Mouse (Mus musculus) cerebellum, adult 2 months (tissue): ENCODE data around the gene Terb2. TPM values are rescaled to one million over a fixed set of nuclear protein-coding genes. Genes with fewer than 3 reads are reported as not detected.
A peak's percentile ranks its signal among the peaks of the same experiment; 100 is the strongest.
"Not testable (repeated sequence)": the region's sequence is repeated elsewhere in the genome, so short reads cannot be mapped to it uniquely, and the experiment has no call there.

Experiments
- DNase-seq, 2 experiments: peaks; one replicate each; pipeline ENCODE4 v3.0.0; 2021
- H3K27ac ChIP-seq: fragments of 200-500 bp; 2 replicates; pipeline ENCODE4 v1.5.1; 2012; ENCODE audit warnings: low read length, control low read depth, inconsistent platforms; ENCODE audit not compliant: insufficient read depth
- H3K27me3 ChIP-seq: fragments of 200-500 bp; 2 replicates; pipeline ENCODE4 v1.6.1; 2012; ENCODE audit warnings: inconsistent platforms, mild to moderate bottlenecking, low read length, moderate library complexity; ENCODE audit not compliant: control insufficient read depth, insufficient read depth
- H3K4me1 ChIP-seq: fragments of 200-500 bp; 2 replicates; pipeline ENCODE4 v1.6.1; 2011; ENCODE audit warnings: low read length; ENCODE audit not compliant: control insufficient read depth, insufficient read depth
- H3K4me3 ChIP-seq: fragments of 200-500 bp; replicated peaks from 2 replicates; pipeline ENCODE3; 2011; ENCODE audit warnings: mild to moderate bottlenecking, low read depth, low read length, control low read depth; ENCODE audit not compliant: insufficient read depth
- CTCF ChIP-seq: fragments of 200-500 bp; IDR thresholded peaks from 2 replicates; pipeline ENCODE4 v1.5.1; 2011; ENCODE audit warnings: low read depth, mild to moderate bottlenecking, control low read depth, low read length, moderate library complexity, borderline replicate concordance; ENCODE audit not compliant: insufficient read depth
- POLR2A ChIP-seq: fragments of 200-500 bp; IDR thresholded peaks from 2 replicates; pipeline ENCODE4 v1.6.1; 2011; ENCODE audit warnings: low read length, control low read depth, borderline replicate concordance; ENCODE audit not compliant: insufficient read depth
- WGBS: fragments of 180-500 bp; shearing (Covaris S2); methylation state at CpG from one replicate; pipeline ENCODE4 v1.1.7; 2018; 5-methylcytosine and 5-hydroxymethylcytosine counted together
- polyA plus RNA-seq: library from polyadenylated mRNA; depleted of rRNA; stranded (reverse); fragments of >200 nt; gene quantifications from 2 replicates; pipeline ENCODE4 v1.2.3, GENCODE M21; 2012

Gene Terb2
- polyA plus RNA-seq, 1 experiment: not detected

DNA sequence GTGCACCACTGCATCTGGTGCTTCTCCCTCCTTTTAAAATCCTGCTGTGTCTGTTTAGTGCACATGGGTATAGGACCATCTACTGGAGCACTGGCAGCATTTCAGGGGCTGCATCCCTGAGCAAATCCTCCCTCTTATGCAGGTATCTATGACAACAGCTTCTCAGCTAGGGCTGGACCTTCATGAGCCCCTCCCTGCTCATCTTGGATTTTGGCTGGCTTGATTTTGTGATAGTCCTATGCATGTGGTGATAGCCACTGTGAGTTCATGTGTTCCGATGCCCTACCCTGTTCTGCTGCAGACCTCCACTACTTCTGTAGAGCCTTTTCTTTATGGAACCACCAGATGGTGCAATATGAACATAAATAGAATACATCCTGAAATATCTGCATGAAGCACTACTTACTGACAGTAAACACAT lies 8.4 kb downstream of the Terb2 start:
- no peak overlapping the region for H3K4me3 ChIP-seq
- no peak overlapping the region for H3K27ac ChIP-seq
- no peaks in the 10 kb centered on the region for H3K4me1 ChIP-seq
- WGBS: 5% methylated on average over 1 of the region's 1 CpGs
- no peaks in the 10 kb centered on the region for H3K27me3 ChIP-seq
- TF ChIP-seq POLR2A (no peak), CTCF (peak; percentile 56)
- DNase-seq: peak; percentile 12 to 43

DNA sequence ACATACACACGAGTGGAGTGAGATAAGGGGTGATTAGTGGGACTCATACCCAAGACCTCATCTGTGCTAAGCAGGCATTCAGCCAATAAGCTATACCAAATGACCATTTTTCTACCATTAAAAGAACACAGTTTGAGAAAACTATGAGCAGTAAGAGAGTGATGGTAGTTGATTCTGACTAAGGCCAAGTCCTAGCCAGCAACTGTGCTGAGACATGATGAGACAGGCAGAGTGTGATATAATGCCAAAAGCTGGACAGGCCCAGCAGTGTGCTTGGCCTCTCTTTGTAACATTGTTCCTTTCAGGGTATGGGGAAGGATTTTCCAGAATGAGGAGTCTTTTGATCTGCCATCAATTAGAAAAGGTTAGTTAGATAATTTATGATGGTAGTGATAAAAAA lies 15.4 kb downstream of the Terb2 start:
- no peaks in the 10 kb centered on the region for H3K27me3 ChIP-seq
- no peak overlapping the region for H3K27ac ChIP-seq
- DNase-seq: no peak
- WGBS: 69% methylated on average over 1 of the region's 1 CpGs
- H3K4me1 ChIP-seq: no peaks in the 10 kb centered on the region
- H3K4me3 ChIP-seq: no peak overlapping the region
- no peak for TF ChIP-seq CTCF
- no peak for TF ChIP-seq POLR2A

DNA sequence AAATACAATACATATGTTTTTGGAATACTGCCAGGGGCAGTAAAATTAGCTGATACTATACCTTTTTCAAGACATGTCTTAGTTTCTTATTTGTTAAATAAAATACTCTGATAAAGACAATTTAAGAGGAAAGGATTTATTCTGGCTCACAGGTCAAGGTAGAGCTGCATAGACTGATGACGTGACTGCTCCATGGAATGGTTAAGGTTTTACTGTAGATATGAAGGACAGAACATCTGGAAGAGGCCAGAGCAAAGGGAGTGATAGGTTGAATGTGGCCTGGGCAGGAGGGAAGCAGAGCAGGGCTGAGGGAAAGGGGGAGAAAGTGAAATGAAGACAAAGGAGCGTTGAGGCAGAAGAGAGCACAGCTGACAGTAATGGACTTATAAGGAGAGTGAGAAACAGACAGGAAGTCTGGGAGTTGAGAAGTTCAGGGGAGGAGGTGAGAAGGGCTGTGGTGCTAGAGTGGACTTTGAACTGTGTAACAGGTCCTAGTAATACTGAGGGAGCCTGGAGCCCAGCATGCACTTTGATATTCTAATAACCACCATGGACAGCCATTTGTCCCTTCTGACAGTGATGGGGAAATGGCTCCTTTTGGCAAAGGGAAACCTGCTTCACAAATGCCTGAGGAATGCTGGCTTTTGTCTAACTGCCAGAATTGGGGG lies 20.5 kb downstream of the Terb2 start:
- Histone ChIP-seq H3K4me3 (no peak overlapping the region), H3K27ac (no peak overlapping the region), H3K27me3 (no peaks in the 10 kb centered on the region), H3K4me1 (no peaks in the 10 kb centered on the region)
- WGBS: 72% methylated on average over 2 of the region's 2 CpGs
- no peak for TF ChIP-seq CTCF
- no peak for TF ChIP-seq POLR2A
- no peak for DNase-seq

DNA sequence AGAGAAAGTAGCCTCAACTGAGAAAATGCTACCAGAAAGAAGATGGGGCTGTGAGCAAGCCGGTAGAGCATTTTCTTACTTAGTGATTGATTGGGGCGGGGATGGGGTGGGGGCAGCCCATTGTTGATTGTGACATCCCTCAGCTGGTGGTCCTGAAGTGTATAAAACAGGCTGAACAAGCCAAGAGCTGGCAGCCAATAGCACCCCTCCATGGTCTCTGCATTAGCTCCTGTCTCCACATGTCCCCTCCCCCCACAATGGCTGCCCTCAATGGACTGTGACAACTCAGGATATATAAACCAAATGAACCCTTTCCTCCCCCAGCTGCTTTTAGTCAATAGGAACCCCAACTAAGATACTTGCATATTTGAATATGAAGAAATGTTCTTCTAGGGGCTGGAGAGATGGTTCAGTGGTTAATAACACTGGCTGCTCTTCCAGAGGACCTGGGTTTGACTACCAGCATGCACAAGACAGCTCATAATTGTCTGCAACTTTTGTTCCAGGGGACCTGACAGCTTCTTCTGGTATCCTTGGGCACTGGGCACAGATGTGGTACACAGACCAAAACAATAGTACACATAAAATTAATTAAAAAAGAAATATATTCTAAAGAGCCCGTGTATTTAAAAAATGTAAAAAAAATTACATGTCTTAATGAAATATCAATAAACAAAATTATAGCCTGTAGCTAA lies 24.6 kb downstream of the Terb2 start:
- Histone ChIP-seq H3K4me1 (no peaks in the 10 kb centered on the region), H3K4me3 (no peak overlapping the region), H3K27me3 (no peaks in the 10 kb centered on the region), H3K27ac (no peak overlapping the region)
- 28% methylated on average over 3 of the region's 3 CpGs for WGBS
- no peak for DNase-seq
- TF ChIP-seq CTCF (no peak), POLR2A (no peak)

DNA sequence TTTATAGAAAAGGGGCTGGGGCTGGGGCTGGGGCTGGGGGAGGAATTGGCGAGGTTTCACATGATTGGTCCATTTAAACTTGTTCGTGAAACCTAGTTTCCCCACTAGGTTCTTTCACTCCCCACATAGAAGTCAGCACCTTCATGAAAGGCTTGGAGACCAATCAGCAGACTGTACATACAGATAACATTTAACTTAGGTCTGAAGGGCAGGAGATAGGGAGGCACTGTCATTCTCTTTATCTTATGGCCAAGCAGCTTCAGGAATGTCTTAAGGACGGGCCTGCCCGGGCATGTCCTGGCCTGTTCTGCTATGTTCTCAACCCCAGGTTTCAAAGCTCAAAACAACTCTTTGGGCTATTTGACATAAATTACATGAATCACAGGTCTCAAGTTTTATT lies 31.0 kb downstream of the Terb2 start:
- 95% methylated on average over 4 of the region's 4 CpGs for WGBS

DNA sequence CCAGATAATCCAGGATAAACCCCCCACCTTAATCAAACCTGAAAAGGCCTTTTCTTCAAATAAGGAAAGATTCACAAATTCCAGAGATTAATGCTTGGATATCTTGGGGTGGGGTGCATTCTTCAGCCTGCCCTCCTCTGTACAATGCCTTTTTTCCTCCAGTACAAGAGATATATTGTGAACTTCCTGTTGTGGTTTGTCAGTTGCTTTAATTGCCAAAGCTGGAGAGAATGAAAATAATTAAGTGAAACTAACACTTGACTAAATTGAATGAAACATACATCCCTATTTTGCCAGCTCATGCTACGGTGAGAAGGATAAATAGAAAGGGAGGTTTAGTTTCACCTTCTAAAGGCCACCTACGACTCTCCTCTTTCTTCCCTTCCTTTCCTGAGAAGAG lies 32.2 kb downstream of the Terb2 start:
- no peaks in the 10 kb centered on the region for H3K27me3 ChIP-seq
- no peaks in the 10 kb centered on the region for H3K4me1 ChIP-seq
- 82% methylated on average over 2 of the region's 2 CpGs for WGBS
- TF ChIP-seq POLR2A (no peak), CTCF (no peak)
- DNase-seq: no peak
- H3K27ac ChIP-seq: no peak overlapping the region
- no peak overlapping the region for H3K4me3 ChIP-seq

More for the DNA sequence above, 31.0 kb downstream of the Terb2 start:
- not testable (repeated sequence) for H3K27ac ChIP-seq, H3K4me1 ChIP-seq, H3K4me3 ChIP-seq, DNase-seq, H3K27me3 ChIP-seq

DNA sequence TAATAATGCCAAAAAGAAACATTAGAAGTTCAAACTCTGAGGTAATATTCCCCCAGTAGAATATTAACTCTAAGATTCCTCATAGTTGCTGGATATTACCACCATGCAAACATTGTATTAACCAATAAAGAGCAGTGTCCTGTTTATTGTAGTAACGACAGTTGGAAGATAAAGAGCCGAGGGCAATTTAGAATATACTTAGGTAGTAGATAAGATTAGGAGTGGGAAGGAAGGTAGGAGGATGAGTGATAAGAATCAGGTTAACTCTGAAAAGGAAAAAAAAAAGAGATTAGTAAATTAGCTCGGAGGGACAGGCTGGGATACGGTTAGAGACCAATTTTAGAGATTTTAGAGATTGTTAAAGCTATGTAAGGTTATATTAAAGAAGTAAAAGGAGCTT lies 35.3 kb downstream of the Terb2 start:
- H3K27me3 ChIP-seq: no peaks in the 10 kb centered on the region
- WGBS: 88% methylated on average over 4 of the region's 4 CpGs
- H3K27ac ChIP-seq: no peak overlapping the region
- no peak overlapping the region for H3K4me3 ChIP-seq
- no peak for DNase-seq
- H3K4me1 ChIP-seq: no peaks in the 10 kb centered on the region
- no peak for TF ChIP-seq POLR2A
- TF ChIP-seq CTCF: no peak

DNA sequence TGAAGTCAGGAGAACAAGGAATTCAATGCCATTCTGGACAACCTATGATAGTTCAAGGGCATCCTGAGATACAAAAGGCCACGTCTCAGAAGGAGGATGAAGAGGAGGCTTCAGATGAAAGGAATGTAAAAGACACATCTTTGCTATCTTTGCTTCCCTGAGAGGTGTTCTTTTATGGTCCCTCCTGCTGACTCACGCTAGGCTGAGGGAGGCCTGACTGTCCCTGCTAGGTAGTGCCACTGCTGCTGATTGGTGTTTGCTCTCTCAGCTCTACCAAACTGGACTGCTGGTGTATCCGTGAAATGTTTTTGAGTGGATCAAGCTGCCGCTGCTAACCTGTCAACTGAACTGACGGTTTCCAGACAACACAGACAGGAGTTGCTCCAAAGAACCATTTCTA lies 35.7 kb downstream of the Terb2 start:
- Histone ChIP-seq H3K27me3 (no peaks in the 10 kb centered on the region), H3K4me3 (no peak overlapping the region), H3K4me1 (no peaks in the 10 kb centered on the region), H3K27ac (no peak overlapping the region)
- TF ChIP-seq CTCF (no peak), POLR2A (no peak)
- 61% methylated on average over 5 of the region's 5 CpGs for WGBS
- no peak for DNase-seq
